Mouse (Mus musculus): ENCODE data around the gene Imp4.
A peak's percentile ranks its signal among the peaks of the same experiment; 100 is the strongest.

Imp4 gene

GRCm38 (mm10) chr1:34462766-34463165 lies 23.1 kb downstream of the Imp4 start:
- DNase-seq = peak; percentile 35

GRCm38 (mm10) chr1:34464310-34464817 lies 24.7 kb downstream of the Imp4 start:
- DNase-seq = no peak

GRCm38 (mm10) chr1:34465445-34465844 lies 25.8 kb downstream of the Imp4 start:
- DNase-seq = no peak

GRCm38 (mm10) chr1:34468051-34468450 lies 28.4 kb downstream of the Imp4 start:
- no peak for DNase-seq

- no peak for DNase-seq
These were observed 28.8 kb downstream of the Imp4 start for GRCm38 (mm10) chr1:34468500-34468899.

GRCm38 (mm10) chr1:34469801-34470200 lies 30.1 kb downstream of the Imp4 start:
- DNase-seq = no peak

- DNase-seq = no peak
These were observed 33.0 kb downstream of the Imp4 start for GRCm38 (mm10) chr1:34472427-34473300.

GRCm38 (mm10) chr1:34478891-34479655 lies 39.4 kb downstream of the Imp4 start:
- no peak for DNase-seq

- no peak for DNase-seq
These were observed 41.1 kb downstream of the Imp4 start for GRCm38 (mm10) chr1:34480801-34481200.

- DNase-seq = no peak
These were observed 42.4 kb downstream of the Imp4 start for GRCm38 (mm10) chr1:34481920-34482669.

- no peak for DNase-seq
These were observed 44.8 kb downstream of the Imp4 start for GRCm38 (mm10) chr1:34484470-34484869.

- DNase-seq = peak; percentile 69
These were observed 46.0 kb downstream of the Imp4 start for GRCm38 (mm10) chr1:34485461-34486188.

GRCm38 (mm10) chr1:34487383-34487782 lies 47.7 kb downstream of the Imp4 start:
- DNase-seq = no peak

- DNase-seq = no peak
These were observed 50.3 kb downstream of the Imp4 start for GRCm38 (mm10) chr1:34489852-34490541.

- DNase-seq = no peak
These were observed 51.8 kb downstream of the Imp4 start for GRCm38 (mm10) chr1:34491480-34491879.

All from right cerebral cortex, adult 18-20 months (tissue).